Mouse (Mus musculus): ENCODE measurements at regions not wholly inside any gene's neighbourhood (a gene's known extent, or its start where the extent isn't known, plus 50 kb on each side); places are given as distances from the start of the nearest gene placed in this dataset.

DNA sequence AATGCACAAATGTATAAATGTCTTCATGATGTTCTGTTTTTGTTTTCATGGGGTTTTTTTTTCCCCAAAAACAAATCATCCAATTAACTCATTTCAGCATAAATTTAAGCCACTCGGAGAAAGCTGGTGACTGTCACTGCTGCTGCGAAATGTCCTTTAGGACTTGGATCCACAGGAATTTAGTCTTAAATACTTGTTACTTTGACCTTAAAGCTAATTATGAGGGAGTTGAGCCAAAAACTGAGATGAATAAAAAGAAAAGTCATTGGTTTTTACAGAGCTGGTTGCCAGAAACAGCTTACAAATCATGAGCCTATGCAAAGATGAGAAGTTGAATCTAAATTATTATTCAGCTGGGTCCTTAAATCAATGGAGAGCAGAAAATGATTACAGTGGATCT, 106.5 kb downstream of the Rpl36a-ps1 start:
- Histone ChIP-seq H3K9ac (replicated peaks; ENCODE audit: low read length) (no peak overlapping the region), H3K4me3 (ENCODE audit: low read length) (no peak overlapping the region), H3K4me1 (ENCODE audit: insufficient read depth, low read length) (no peaks in the 10 kb centered on the region), H3K27ac (ENCODE audit: low read length) (no peak overlapping the region), H3K9me3 (ENCODE audit: low read length) (no peaks in the 10 kb centered on the region), H3K36me3 (ENCODE audit: insufficient read depth, low read length) (no peaks in the 10 kb centered on the region), H3K27me3 (ENCODE audit: insufficient read depth, low read length) (no peaks in the 10 kb centered on the region), H3K4me2 (replicated peaks; ENCODE audit: low read depth, low read length) (no peak overlapping the region)
- 65% methylated on average over 2 of the region's 2 CpGs for WGBS
- no peak for ATAC-seq (ENCODE audit: low FRiP score, low TSS enrichment)

GRCm38 (mm10) chr14:98886982-98887381, 107.1 kb downstream of the Rpl36a-ps1 start:
- peak; percentile 63; the same call in 1 of the 2 replicates for ATAC-seq (ENCODE audit: low FRiP score, low TSS enrichment)
- Histone ChIP-seq H3K36me3 (ENCODE audit: insufficient read depth, low read length) (no peaks in the 10 kb centered on the region), H3K27me3 (ENCODE audit: insufficient read depth, low read length) (no peaks in the 10 kb centered on the region), H3K4me1 (ENCODE audit: insufficient read depth, low read length) (no peaks in the 10 kb centered on the region), H3K9ac (replicated peaks; ENCODE audit: low read length) (no peak overlapping the region), H3K9me3 (ENCODE audit: low read length) (no peaks in the 10 kb centered on the region), H3K27ac (ENCODE audit: low read length) (no peak overlapping the region), H3K4me2 (replicated peaks; ENCODE audit: low read depth, low read length) (no peak overlapping the region), H3K4me3 (ENCODE audit: low read length) (no peak overlapping the region)
- WGBS: 5% methylated on average over 1 of the region's 1 CpGs

GRCm38 (mm10) chr14:98882586-98882985, 111.5 kb downstream of the Rpl36a-ps1 start:
- Histone ChIP-seq H3K4me3 (ENCODE audit: low read length) (no peak overlapping the region), H3K27me3 (ENCODE audit: insufficient read depth, low read length) (no peaks in the 10 kb centered on the region), H3K9ac (replicated peaks; ENCODE audit: low read length) (no peak overlapping the region), H3K4me1 (ENCODE audit: insufficient read depth, low read length) (no peaks in the 10 kb centered on the region), H3K9me3 (ENCODE audit: low read length) (no peaks in the 10 kb centered on the region), H3K4me2 (replicated peaks; ENCODE audit: low read depth, low read length) (no peak overlapping the region), H3K36me3 (ENCODE audit: insufficient read depth, low read length) (no peaks in the 10 kb centered on the region), H3K27ac (ENCODE audit: low read length) (no peak overlapping the region)
- no peak for ATAC-seq (ENCODE audit: low FRiP score, low TSS enrichment)
- WGBS: 90% methylated on average over 10 of the region's 10 CpGs

DNA sequence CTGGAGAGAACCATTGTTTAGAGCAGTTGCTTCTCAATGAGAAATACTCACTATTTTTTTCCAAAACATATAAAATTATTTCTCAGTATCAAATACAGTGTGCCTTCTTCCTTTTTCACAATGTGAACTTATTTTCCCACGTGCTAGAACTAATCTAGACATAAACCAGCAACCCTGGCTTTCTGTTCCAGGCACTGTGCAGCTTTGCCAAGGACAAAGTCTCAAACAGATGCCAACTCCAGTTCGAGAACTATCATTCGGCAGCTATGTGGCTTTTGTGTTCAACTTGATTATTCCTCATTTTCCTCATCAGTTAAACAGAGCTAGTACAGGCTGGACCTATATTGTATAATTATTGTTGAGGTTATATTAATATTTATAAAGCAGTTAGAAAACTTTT, 116.2 kb downstream of the Rpl36a-ps1 start:
- 83% methylated on average over 3 of the region's 3 CpGs for WGBS

DNA sequence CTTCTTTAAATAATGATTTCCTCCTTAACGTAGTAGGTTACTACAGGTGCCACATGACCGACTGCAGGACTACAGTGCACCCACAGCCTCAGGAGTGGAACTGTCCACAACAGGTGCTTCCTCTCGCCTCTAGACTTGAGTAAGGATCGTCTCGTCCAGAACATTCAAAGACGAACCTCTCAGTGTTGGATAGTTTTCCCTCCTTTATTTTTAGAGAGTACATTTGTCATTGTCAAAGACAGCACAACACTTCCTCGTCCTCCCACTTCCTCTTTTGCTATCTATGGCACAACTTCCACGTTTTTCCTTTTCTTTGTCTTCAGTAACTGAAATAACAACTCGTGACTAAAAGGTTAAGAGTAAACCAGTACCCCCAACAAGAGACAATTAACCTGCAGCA, 120.7 kb downstream of the Rpl36a-ps1 start:
- Histone ChIP-seq H3K9me3 (ENCODE audit: low read length) (no peaks in the 10 kb centered on the region), H3K36me3 (ENCODE audit: insufficient read depth, low read length) (no peaks in the 10 kb centered on the region), H3K4me1 (ENCODE audit: insufficient read depth, low read length) (no peaks in the 10 kb centered on the region), H3K27me3 (ENCODE audit: insufficient read depth, low read length) (no peaks in the 10 kb centered on the region), H3K4me3 (ENCODE audit: low read length) (no peak overlapping the region), H3K9ac (replicated peaks; ENCODE audit: low read length) (no peak overlapping the region), H3K4me2 (replicated peaks; ENCODE audit: low read depth, low read length) (no peak overlapping the region), H3K27ac (ENCODE audit: low read length) (no peak overlapping the region)
- ATAC-seq (ENCODE audit: low FRiP score, low TSS enrichment): no peak
- 46% methylated on average over 9 of the region's 9 CpGs for WGBS

More for the DNA sequence above, 116.2 kb downstream of the Rpl36a-ps1 start:
- H3K4me2 ChIP-seq (replicated peaks; ENCODE audit: low read depth, low read length): no peak overlapping the region
- H3K36me3 ChIP-seq (ENCODE audit: insufficient read depth, low read length): no peaks in the 10 kb centered on the region
- no peak overlapping the region for H3K9ac ChIP-seq (replicated peaks; ENCODE audit: low read length)
- no peaks in the 10 kb centered on the region for H3K4me1 ChIP-seq (ENCODE audit: insufficient read depth, low read length)
- no peak overlapping the region for H3K4me3 ChIP-seq (ENCODE audit: low read length)
- no peaks in the 10 kb centered on the region for H3K27me3 ChIP-seq (ENCODE audit: insufficient read depth, low read length)
- no peak overlapping the region for H3K27ac ChIP-seq (ENCODE audit: low read length)
- ATAC-seq (ENCODE audit: low FRiP score, low TSS enrichment): no peak
- no peaks in the 10 kb centered on the region for H3K9me3 ChIP-seq (ENCODE audit: low read length)

DNA sequence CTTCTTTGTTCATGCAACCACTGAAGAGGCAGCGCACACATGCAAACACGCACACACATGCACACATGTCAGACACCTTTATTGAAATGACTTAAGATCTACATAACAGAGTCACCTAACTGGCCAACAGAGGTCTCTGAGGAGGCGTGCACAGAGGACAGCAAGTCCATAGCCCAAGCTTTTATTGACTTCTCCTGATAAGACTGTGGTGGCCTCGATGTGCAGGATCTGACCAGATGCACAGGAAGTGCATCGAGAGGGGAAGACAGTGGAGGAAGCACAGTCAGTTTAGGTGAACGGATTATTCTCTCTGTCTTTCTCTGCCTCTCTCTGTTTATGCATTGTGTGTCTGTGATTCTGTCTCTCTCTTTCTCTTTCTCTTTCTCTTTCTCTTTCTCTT, 124.2 kb downstream of the Rpl36a-ps1 start:
- Histone ChIP-seq H3K4me2 (replicated peaks; ENCODE audit: low read depth, low read length) (no peak overlapping the region), H3K27ac (ENCODE audit: low read length) (no peak overlapping the region), H3K4me1 (ENCODE audit: insufficient read depth, low read length) (no peaks in the 10 kb centered on the region), H3K36me3 (ENCODE audit: insufficient read depth, low read length) (no peaks in the 10 kb centered on the region), H3K27me3 (ENCODE audit: insufficient read depth, low read length) (no peaks in the 10 kb centered on the region), H3K9me3 (ENCODE audit: low read length) (no peaks in the 10 kb centered on the region), H3K4me3 (ENCODE audit: low read length) (no peak overlapping the region), H3K9ac (replicated peaks; ENCODE audit: low read length) (no peak overlapping the region)
- ATAC-seq (ENCODE audit: low FRiP score, low TSS enrichment): no peak
- WGBS: 77% methylated on average over 6 of the region's 6 CpGs

- H3K36me3 ChIP-seq (ENCODE audit: insufficient read depth, low read length): no peaks in the 10 kb centered on the region
- no peak for ATAC-seq (ENCODE audit: low FRiP score, low TSS enrichment)
- peaks cover 21% of the 10 kb centered on the region for H3K4me1 ChIP-seq (ENCODE audit: insufficient read depth, low read length)
- no peak overlapping the region for H3K4me3 ChIP-seq (ENCODE audit: low read length)
- H3K4me2 ChIP-seq (replicated peaks; ENCODE audit: low read depth, low read length): no peak overlapping the region
- H3K9ac ChIP-seq (replicated peaks; ENCODE audit: low read length): no peak overlapping the region
- no peaks in the 10 kb centered on the region for H3K9me3 ChIP-seq (ENCODE audit: low read length)
- H3K27ac ChIP-seq (ENCODE audit: low read length): no peak overlapping the region
- no peaks in the 10 kb centered on the region for H3K27me3 ChIP-seq (ENCODE audit: insufficient read depth, low read length)
Observed at GRCm38 (mm10) chr14:98866880-98867279, 127.2 kb downstream of the Rpl36a-ps1 start.

DNA sequence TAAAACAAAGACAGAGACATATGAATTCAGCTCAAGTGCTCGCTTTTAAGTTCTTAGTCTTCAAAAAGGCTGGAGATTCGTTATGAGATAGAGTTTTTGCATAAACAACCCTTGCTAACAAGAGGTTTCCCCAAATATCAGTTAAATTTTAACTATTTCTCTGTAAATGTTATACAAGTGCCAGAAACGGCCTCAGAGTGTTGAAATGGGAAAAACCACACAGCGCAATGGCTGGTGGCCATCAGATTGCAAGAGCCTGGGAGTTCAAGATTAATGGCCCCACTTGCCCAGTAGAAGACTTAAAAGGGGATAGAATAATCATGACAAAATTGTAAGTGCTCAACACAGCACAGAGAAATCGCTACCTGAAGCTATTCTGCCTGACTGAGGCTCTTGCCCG, 130.1 kb downstream of the Rpl36a-ps1 start:
- H3K27ac ChIP-seq (ENCODE audit: low read length): peak overlapping the region; percentile 88
- no peaks in the 10 kb centered on the region for H3K9me3 ChIP-seq (ENCODE audit: low read length)
- peak; percentile 63 for ATAC-seq (ENCODE audit: low FRiP score, low TSS enrichment)
- peak overlapping the region; percentile 14; the same call in 1 of the 2 replicates for H3K4me3 ChIP-seq (ENCODE audit: low read length)
- 50% methylated on average over 6 of the region's 6 CpGs for WGBS
- peak overlapping the region; percentile 26 for H3K4me2 ChIP-seq (replicated peaks; ENCODE audit: low read depth, low read length)
- no peaks in the 10 kb centered on the region for H3K36me3 ChIP-seq (ENCODE audit: insufficient read depth, low read length)
- no peak overlapping the region for H3K9ac ChIP-seq (replicated peaks; ENCODE audit: low read length)
- H3K4me1 ChIP-seq (ENCODE audit: insufficient read depth, low read length): peaks cover 26% of the 10 kb centered on the region
- H3K27me3 ChIP-seq (ENCODE audit: insufficient read depth, low read length): no peaks in the 10 kb centered on the region

- no peaks in the 10 kb centered on the region for H3K9me3 ChIP-seq (ENCODE audit: low read length)
- no peak overlapping the region for H3K9ac ChIP-seq (replicated peaks; ENCODE audit: low read length)
- peak overlapping the region; percentile 26; the same call in 1 of the 2 replicates for H3K4me2 ChIP-seq (replicated peaks; ENCODE audit: low read depth, low read length)
- peaks cover 29% of the 10 kb centered on the region for H3K4me1 ChIP-seq (ENCODE audit: insufficient read depth, low read length)
- ATAC-seq (ENCODE audit: low FRiP score, low TSS enrichment): peak; percentile 85
- no peaks in the 10 kb centered on the region for H3K27me3 ChIP-seq (ENCODE audit: insufficient read depth, low read length)
- H3K36me3 ChIP-seq (ENCODE audit: insufficient read depth, low read length): no peaks in the 10 kb centered on the region
- WGBS: 27% methylated on average over 11 of the region's 11 CpGs
- peak overlapping the region; percentile 88 for H3K27ac ChIP-seq (ENCODE audit: low read length)
- H3K4me3 ChIP-seq (ENCODE audit: low read length): peak overlapping the region; percentile 14; the same call in 1 of the 2 replicates
Observed at GRCm38 (mm10) chr14:98863598-98863997, 130.5 kb downstream of the Rpl36a-ps1 start.

DNA sequence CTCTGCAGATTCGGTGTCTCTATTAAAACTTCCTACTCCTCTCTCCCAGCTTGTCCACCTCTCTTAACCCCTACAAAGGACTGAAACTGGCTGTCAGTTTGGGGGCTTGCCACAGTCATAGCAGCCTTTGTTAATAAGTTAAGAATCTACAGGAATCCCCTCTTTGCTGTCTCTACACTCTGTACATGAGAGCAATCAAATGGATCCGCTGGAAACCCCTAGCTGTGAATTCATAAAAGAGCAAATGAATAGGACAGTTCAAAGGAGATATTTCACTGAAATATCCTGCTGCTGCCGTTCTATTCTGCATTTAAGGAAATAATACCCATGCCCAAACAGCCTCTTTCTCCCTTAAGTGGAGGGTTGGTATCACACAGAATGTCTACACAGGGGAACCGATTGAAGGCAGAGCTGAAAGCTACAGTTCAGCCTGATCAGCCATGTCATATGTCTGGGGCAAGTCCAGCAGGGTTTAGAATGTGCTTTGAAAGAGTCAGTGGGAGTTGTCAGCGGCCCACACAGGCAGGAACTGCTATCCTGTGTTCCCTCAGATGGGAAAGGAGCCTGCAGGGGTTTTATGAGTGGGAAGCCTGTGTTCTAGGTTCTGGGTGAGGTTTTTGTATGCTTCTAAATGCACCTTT, 131.9 kb downstream of the Rpl36a-ps1 start:
- WGBS: 31% methylated on average over 5 of the region's 5 CpGs
- Histone ChIP-seq H3K36me3 (ENCODE audit: insufficient read depth, low read length) (no peaks in the 10 kb centered on the region), H3K27me3 (ENCODE audit: insufficient read depth, low read length) (no peaks in the 10 kb centered on the region), H3K27ac (ENCODE audit: low read length) (peak overlapping the region; percentile 31), H3K9ac (replicated peaks; ENCODE audit: low read length) (no peak overlapping the region), H3K4me1 (ENCODE audit: insufficient read depth, low read length) (peaks cover 29% of the 10 kb centered on the region), H3K4me2 (replicated peaks; ENCODE audit: low read depth, low read length) (no peak overlapping the region), H3K4me3 (ENCODE audit: low read length) (no peak overlapping the region), H3K9me3 (ENCODE audit: low read length) (no peaks in the 10 kb centered on the region)
- ATAC-seq (ENCODE audit: low FRiP score, low TSS enrichment): peak; percentile 44; the same call in 1 of the 2 replicates
